Mouse (Mus musculus): ENCODE measurements around the gene E130114P18Rik. TPM values are rescaled to one million over a fixed set of nuclear protein-coding genes. Genes with fewer than 3 reads are reported as not detected.

E130114P18Rik gene
- polyA plus RNA-seq, 1 experiment, result 0.74 TPM

GRCm38 (mm10) chr4:97751483-97752251 lies 26.2 kb downstream of the E130114P18Rik start:
- Histone ChIP-seq H3K36me3 (ENCODE audit: control insufficient read depth, insufficient read depth, low read length) (no peaks in the 10 kb centered on the region), H3K27me3 (ENCODE audit: control insufficient read depth, insufficient read depth, low read length) (peaks cover 2% of the 10 kb centered on the region; the same call in 1 of the 2 replicates), H3K4me3 (ENCODE audit: control insufficient read depth, low read depth, low read length) (peak overlapping the region; percentile 72), H3K4me1 (ENCODE audit: control insufficient read depth, insufficient read depth, low read length) (peaks cover 13% of the 10 kb centered on the region), H3K27ac (ENCODE audit: control insufficient read depth, insufficient read depth, low read depth, low read length) (peak overlapping the region; percentile 87)
- TF ChIP-seq POLR2A (IDR thresholded peaks at IDR 0.05; ENCODE audit: control insufficient read depth, low read depth, low read length) (no peak), CTCF (IDR thresholded peaks at IDR 0.05; ENCODE audit: control insufficient read depth, insufficient read depth, insufficient replicate concordance, low read depth, low read length) (no peak)

- Histone ChIP-seq H3K4me1 (ENCODE audit: control insufficient read depth, insufficient read depth, low read length) (peaks cover 16% of the 10 kb centered on the region), H3K27ac (ENCODE audit: control insufficient read depth, insufficient read depth, low read depth, low read length) (peak overlapping the region; percentile 87), H3K36me3 (ENCODE audit: control insufficient read depth, insufficient read depth, low read length) (no peaks in the 10 kb centered on the region), H3K4me3 (ENCODE audit: control insufficient read depth, low read depth, low read length) (peak overlapping the region; percentile 72), H3K27me3 (ENCODE audit: control insufficient read depth, insufficient read depth, low read length) (peaks cover 2% of the 10 kb centered on the region; the same call in 1 of the 2 replicates)
- peak; percentile 72; the same call in 1 of the 2 replicates for TF ChIP-seq CTCF (IDR thresholded peaks at IDR 0.05; ENCODE audit: control insufficient read depth, insufficient read depth, insufficient replicate concordance, low read depth, low read length)
- TF ChIP-seq POLR2A (IDR thresholded peaks at IDR 0.05; ENCODE audit: control insufficient read depth, low read depth, low read length), result peak; percentile 24; the same call in 1 of the 2 replicates
These were observed 26.8 kb downstream of the E130114P18Rik start for GRCm38 (mm10) chr4:97751030-97751482.

DNA sequence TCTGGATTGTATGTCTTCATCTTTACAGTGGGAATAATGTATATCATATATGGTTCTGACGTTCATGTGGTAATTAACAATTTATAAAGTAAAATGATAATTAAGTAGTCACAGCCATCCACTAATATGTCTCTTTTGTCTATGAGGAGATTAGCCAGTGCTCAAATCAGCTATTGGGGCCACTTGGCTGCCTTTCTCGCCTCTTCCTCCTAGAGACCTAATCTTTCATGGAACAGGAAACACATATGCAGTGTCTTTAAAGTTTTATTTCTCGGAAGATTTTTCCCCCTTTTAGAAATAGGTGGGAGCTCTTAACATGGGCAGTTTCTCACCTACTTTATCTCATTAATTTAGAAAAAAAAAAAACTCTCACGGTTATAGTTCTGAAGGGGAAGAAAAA lies 27.5 kb downstream of the E130114P18Rik start:
- H3K27me3 ChIP-seq (ENCODE audit: control insufficient read depth, insufficient read depth, low read length), result peaks cover 2% of the 10 kb centered on the region; the same call in 1 of the 2 replicates
- H3K4me1 ChIP-seq (ENCODE audit: control insufficient read depth, insufficient read depth, low read length), result peaks cover 23% of the 10 kb centered on the region

GRCm38 (mm10) chr4:97746106-97746900 lies 31.6 kb downstream of the E130114P18Rik start:
- H3K4me1 ChIP-seq (ENCODE audit: control insufficient read depth, insufficient read depth, low read length), result peaks cover 16% of the 10 kb centered on the region
- peak overlapping the region; percentile 59 for H3K4me3 ChIP-seq (ENCODE audit: control insufficient read depth, low read depth, low read length)
- peaks cover 2% of the 10 kb centered on the region; the same call in 1 of the 2 replicates for H3K27me3 ChIP-seq (ENCODE audit: control insufficient read depth, insufficient read depth, low read length)
- H3K36me3 ChIP-seq (ENCODE audit: control insufficient read depth, insufficient read depth, low read length), result no peaks in the 10 kb centered on the region
- no peak overlapping the region for H3K27ac ChIP-seq (ENCODE audit: control insufficient read depth, insufficient read depth, low read depth, low read length)
- TF ChIP-seq POLR2A (IDR thresholded peaks at IDR 0.05; ENCODE audit: control insufficient read depth, low read depth, low read length) (no peak), CTCF (IDR thresholded peaks at IDR 0.05; ENCODE audit: control insufficient read depth, insufficient read depth, insufficient replicate concordance, low read depth, low read length) (no peak)

More for the DNA sequence above, 27.5 kb downstream of the E130114P18Rik start:
- no peaks in the 10 kb centered on the region for H3K36me3 ChIP-seq (ENCODE audit: control insufficient read depth, insufficient read depth, low read length)
- TF ChIP-seq POLR2A (IDR thresholded peaks at IDR 0.05; ENCODE audit: control insufficient read depth, low read depth, low read length), result no peak
- no peak for TF ChIP-seq CTCF (IDR thresholded peaks at IDR 0.05; ENCODE audit: control insufficient read depth, insufficient read depth, insufficient replicate concordance, low read depth, low read length)
- H3K4me3 ChIP-seq (ENCODE audit: control insufficient read depth, low read depth, low read length), result no peak overlapping the region
- H3K27ac ChIP-seq (ENCODE audit: control insufficient read depth, insufficient read depth, low read depth, low read length), result no peak overlapping the region

- peaks cover 10% of the 10 kb centered on the region for H3K4me1 ChIP-seq (ENCODE audit: control insufficient read depth, insufficient read depth, low read length)
- H3K27ac ChIP-seq (ENCODE audit: control insufficient read depth, insufficient read depth, low read depth, low read length), result no peak overlapping the region
- H3K4me3 ChIP-seq (ENCODE audit: control insufficient read depth, low read depth, low read length), result peak overlapping the region; percentile 59
- no peaks in the 10 kb centered on the region for H3K27me3 ChIP-seq (ENCODE audit: control insufficient read depth, insufficient read depth, low read length)
- H3K36me3 ChIP-seq (ENCODE audit: control insufficient read depth, insufficient read depth, low read length), result no peaks in the 10 kb centered on the region
- TF ChIP-seq CTCF (IDR thresholded peaks at IDR 0.05; ENCODE audit: control insufficient read depth, insufficient read depth, insufficient replicate concordance, low read depth, low read length), result peak; percentile 33; the same call in 1 of the 2 replicates
- TF ChIP-seq POLR2A (IDR thresholded peaks at IDR 0.05; ENCODE audit: control insufficient read depth, low read depth, low read length), result no peak
These were observed 32.4 kb downstream of the E130114P18Rik start for GRCm38 (mm10) chr4:97745296-97746105.

GRCm38 (mm10) chr4:97743932-97744331 lies 33.9 kb downstream of the E130114P18Rik start:
- no peaks in the 10 kb centered on the region for H3K36me3 ChIP-seq (ENCODE audit: control insufficient read depth, insufficient read depth, low read length)
- TF ChIP-seq POLR2A (IDR thresholded peaks at IDR 0.05; ENCODE audit: control insufficient read depth, low read depth, low read length) (no peak), CTCF (IDR thresholded peaks at IDR 0.05; ENCODE audit: control insufficient read depth, insufficient read depth, insufficient replicate concordance, low read depth, low read length) (no peak)
- peaks cover 10% of the 10 kb centered on the region for H3K4me1 ChIP-seq (ENCODE audit: control insufficient read depth, insufficient read depth, low read length)
- no peak overlapping the region for H3K27ac ChIP-seq (ENCODE audit: control insufficient read depth, insufficient read depth, low read depth, low read length)
- H3K4me3 ChIP-seq (ENCODE audit: control insufficient read depth, low read depth, low read length), result no peak overlapping the region
- no peaks in the 10 kb centered on the region for H3K27me3 ChIP-seq (ENCODE audit: control insufficient read depth, insufficient read depth, low read length)
